Mouse (Mus musculus) stomach, embryonic 15.5 days (tissue): ENCODE results near the gene Trio. TPM values are rescaled to one million over a fixed set of nuclear protein-coding genes. Genes with fewer than 3 reads are reported as not detected.
A peak's percentile ranks its signal among the peaks of the same experiment; 100 is the strongest.

Experiments used
- ATAC-seq: fragments of 200-750 bp; cut with Nextera tagmentation; 2 replicates; pipeline ENCODE4 v1.8.0; 2017; ENCODE audit warnings: low read depth, moderate number of reproducible peaks, moderate TSS enrichment; ENCODE audit not compliant: insufficient read depth, low FRiP score
- H3K27ac ChIP-seq: fragments of 300-500 bp; sonication (generic); 2 replicates; pipeline ENCODE4 v1.5.1; 2015; ENCODE audit warnings: mild to moderate bottlenecking, inconsistent platforms
- H3K27me3 ChIP-seq: fragments of 300-500 bp; sonication (generic); replicated peaks from 2 replicates; pipeline ENCODE4 v1.6.1; 2015; ENCODE audit warnings: inconsistent platforms
- H3K36me3 ChIP-seq: fragments of 300-500 bp; sonication (generic); 2 replicates; pipeline ENCODE4 v1.6.1; 2015; ENCODE audit warnings: inconsistent platforms
- H3K4me1 ChIP-seq: fragments of 300-500 bp; sonication (generic); 2 replicates; pipeline ENCODE4 v1.6.1; 2015; ENCODE audit warnings: inconsistent platforms
- H3K4me2 ChIP-seq: fragments of 300-500 bp; sonication (generic); 2 replicates; pipeline ENCODE4 v1.6.1; 2015; ENCODE audit warnings: mild to moderate bottlenecking, inconsistent platforms
- H3K4me3 ChIP-seq: fragments of 300-500 bp; sonication (generic); replicated peaks from 2 replicates; pipeline ENCODE4 v1.5.1; 2015; ENCODE audit warnings: inconsistent platforms
- H3K9ac ChIP-seq: fragments of 300-500 bp; sonication (generic); 2 replicates; pipeline ENCODE4 v1.6.1; 2015; ENCODE audit warnings: inconsistent platforms
- H3K9me3 ChIP-seq: fragments of 300-500 bp; sonication (generic); 2 replicates; pipeline ENCODE4 v1.6.1; 2016; ENCODE audit warnings: inconsistent platforms
- WGBS: fragments of 180-500 bp; shearing (Covaris S2); methylation state at CpG from one replicate; pipeline ENCODE4 v1.1.7; 2015; 5-methylcytosine and 5-hydroxymethylcytosine counted together
- polyA plus RNA-seq: library from polyadenylated mRNA; unstranded; fragments of >200 nt; fragmentation: Nextera tagmentation; extraction: Ambion mirVana; gene quantifications from 2 replicates; pipeline ENCODE4 v1.2.1, GENCODE M21; 2015

Trio gene
- polyA plus RNA-seq, 1 experiment from 2014 or later = 26.7 TPM

DNA sequence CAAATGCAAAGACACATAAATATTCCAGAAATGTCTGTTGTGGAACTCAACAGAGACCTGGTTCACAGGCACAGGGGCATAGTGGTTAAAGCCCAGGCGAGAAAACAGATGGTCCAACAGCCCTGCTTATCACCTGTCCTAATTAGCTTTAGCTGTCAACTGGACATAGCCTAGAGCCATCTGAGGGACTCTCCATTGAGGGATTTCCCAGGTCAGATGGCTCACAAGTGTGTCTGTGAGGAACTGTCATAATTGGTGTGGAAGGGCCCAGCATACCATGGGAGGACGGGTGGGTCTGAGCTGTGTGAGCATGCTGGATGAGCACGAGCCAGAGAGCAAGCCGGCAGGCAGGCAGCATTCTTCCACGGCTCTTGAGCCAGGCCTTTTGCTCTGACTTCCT is 118.0 kb downstream of the Trio start:
- Histone ChIP-seq H3K27me3 (no peaks in the 10 kb centered on the region), H3K9ac (no peak overlapping the region), H3K4me2 (no peak overlapping the region), H3K4me1 (peaks cover 5% of the 10 kb centered on the region; the same call in 1 of the 2 replicates), H3K4me3 (no peak overlapping the region), H3K9me3 (no peaks in the 10 kb centered on the region), H3K27ac (no peak overlapping the region), H3K36me3 (peaks cover 7% of the 10 kb centered on the region; the same call in 1 of the 2 replicates)
- ATAC-seq = no peak
- 49% methylated on average over 5 of the region's 5 CpGs for WGBS

- no peak overlapping the region for H3K9ac ChIP-seq
- no peaks in the 10 kb centered on the region for H3K27me3 ChIP-seq
- no peak; the same call in 1 of the 2 replicates for ATAC-seq
- 0 out of 2 replicates have a peak, but pooled peaks cover 4% of the 10 kb centered on the region for H3K4me1 ChIP-seq
- H3K36me3 ChIP-seq = peaks cover 11% of the 10 kb centered on the region; the same call in 1 of the 2 replicates
- WGBS = 65% methylated on average over 4 of the region's 4 CpGs
- H3K4me2 ChIP-seq = no peak overlapping the region
- no peaks in the 10 kb centered on the region for H3K9me3 ChIP-seq
- H3K27ac ChIP-seq = no peak overlapping the region
- H3K4me3 ChIP-seq = no peak overlapping the region
These were observed 119.2 kb downstream of the Trio start for GRCm38 (mm10) chr15:27906409-27906808.

- no peaks in the 10 kb centered on the region for H3K27me3 ChIP-seq
- no peak overlapping the region for H3K27ac ChIP-seq
- no peak overlapping the region for H3K4me3 ChIP-seq
- no peak overlapping the region for H3K4me2 ChIP-seq
- WGBS = 73% methylated on average over 6 of the region's 6 CpGs
- peaks cover 11% of the 10 kb centered on the region for H3K36me3 ChIP-seq
- H3K9me3 ChIP-seq = no peaks in the 10 kb centered on the region
- no peak overlapping the region for H3K9ac ChIP-seq
- no peak for ATAC-seq
- H3K4me1 ChIP-seq = 0 out of 2 replicates have a peak, but pooled peaks cover 4% of the 10 kb centered on the region
These were observed 120.3 kb downstream of the Trio start for GRCm38 (mm10) chr15:27905341-27905740.

DNA sequence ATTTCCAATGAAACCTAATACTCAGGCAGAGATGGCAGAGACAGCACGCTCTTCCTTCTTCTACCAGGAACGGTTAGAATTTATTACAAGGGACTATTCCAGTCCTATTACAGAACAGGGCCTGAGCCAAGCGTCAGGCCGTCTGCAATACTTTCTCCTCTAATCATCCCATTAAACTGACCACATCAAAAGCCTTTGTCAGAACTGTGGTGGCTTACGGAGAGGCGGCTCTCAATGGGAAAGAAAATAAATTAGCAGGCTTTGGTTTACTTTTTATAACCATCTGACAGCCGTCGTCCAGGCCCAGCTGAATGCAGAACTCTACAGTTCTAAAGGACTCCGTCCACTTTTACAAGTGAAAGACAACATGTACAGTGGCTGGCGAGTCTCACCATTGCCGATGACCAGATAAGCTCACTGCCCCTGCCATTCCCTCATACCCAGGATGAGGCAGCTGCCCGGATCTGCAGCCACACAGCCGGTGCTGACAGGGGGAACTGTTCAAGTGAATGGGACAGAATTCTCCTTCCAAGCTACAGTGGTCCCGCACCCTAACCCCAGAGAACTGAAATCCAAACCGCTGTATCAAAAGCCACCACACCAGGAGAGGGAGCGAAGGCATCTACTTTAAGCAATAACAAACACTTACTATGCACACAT is 121.2 kb downstream of the Trio start:
- Histone ChIP-seq H3K27ac (no peak overlapping the region), H3K4me3 (no peak overlapping the region), H3K36me3 (peaks cover 14% of the 10 kb centered on the region), H3K27me3 (no peaks in the 10 kb centered on the region), H3K4me1 (0 out of 2 replicates have a peak, but pooled peaks cover 4% of the 10 kb centered on the region), H3K9me3 (no peaks in the 10 kb centered on the region), H3K9ac (no peak overlapping the region), H3K4me2 (no peak overlapping the region)
- no peak for ATAC-seq
- 77% methylated on average over 16 of the region's 16 CpGs for WGBS

- no peaks in the 10 kb centered on the region for H3K27me3 ChIP-seq
- no peak overlapping the region for H3K9ac ChIP-seq
- H3K4me2 ChIP-seq = no peak overlapping the region
- H3K4me3 ChIP-seq = no peak overlapping the region
- WGBS = 88% methylated on average over 15 of the region's 15 CpGs
- ATAC-seq = no peak
- no peaks in the 10 kb centered on the region for H3K4me1 ChIP-seq
- no peaks in the 10 kb centered on the region for H3K9me3 ChIP-seq
- peaks cover 14% of the 10 kb centered on the region for H3K36me3 ChIP-seq
- no peak overlapping the region for H3K27ac ChIP-seq
These were observed 124.4 kb downstream of the Trio start for GRCm38 (mm10) chr15:27901200-27901599.

DNA sequence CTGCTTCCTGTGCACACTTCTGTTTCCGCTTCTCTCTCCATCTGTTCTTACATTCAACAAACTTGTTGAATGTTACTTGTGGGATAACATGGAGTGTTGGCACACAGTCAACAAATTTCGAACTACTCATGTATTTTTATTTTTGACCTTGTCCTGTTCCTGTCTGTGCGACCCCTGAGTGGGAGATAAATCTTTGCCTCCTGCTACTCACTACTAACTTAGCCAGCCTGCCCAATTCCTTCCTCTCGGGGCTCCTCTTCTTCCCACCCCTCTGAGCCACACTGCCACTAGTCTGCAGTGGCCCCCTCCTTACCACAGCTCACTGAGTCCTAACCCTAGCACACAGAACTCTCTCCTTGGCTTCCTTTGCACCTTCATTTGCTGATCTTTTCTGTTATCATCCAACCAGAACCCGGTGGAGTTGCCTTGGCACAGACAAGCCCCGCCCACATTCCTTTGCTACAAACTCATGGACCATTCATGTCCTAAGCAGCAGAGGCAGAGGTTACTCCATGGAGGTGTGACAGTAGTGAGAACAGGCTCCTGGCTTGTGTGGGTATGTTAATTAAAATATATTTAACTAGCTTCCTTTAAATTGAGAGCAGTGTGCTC is 126.7 kb downstream of the Trio start:
- H3K9me3 ChIP-seq = no peaks in the 10 kb centered on the region
- no peak overlapping the region for H3K9ac ChIP-seq
- no peak overlapping the region for H3K27ac ChIP-seq
- peak; percentile 27; the same call in 1 of the 2 replicates for ATAC-seq
- peaks cover 18% of the 10 kb centered on the region for H3K36me3 ChIP-seq
- no peaks in the 10 kb centered on the region for H3K27me3 ChIP-seq
- no peak overlapping the region for H3K4me2 ChIP-seq
- no peak overlapping the region for H3K4me3 ChIP-seq
- no peaks in the 10 kb centered on the region for H3K4me1 ChIP-seq
- WGBS = 61% methylated on average over 6 of the region's 6 CpGs

DNA sequence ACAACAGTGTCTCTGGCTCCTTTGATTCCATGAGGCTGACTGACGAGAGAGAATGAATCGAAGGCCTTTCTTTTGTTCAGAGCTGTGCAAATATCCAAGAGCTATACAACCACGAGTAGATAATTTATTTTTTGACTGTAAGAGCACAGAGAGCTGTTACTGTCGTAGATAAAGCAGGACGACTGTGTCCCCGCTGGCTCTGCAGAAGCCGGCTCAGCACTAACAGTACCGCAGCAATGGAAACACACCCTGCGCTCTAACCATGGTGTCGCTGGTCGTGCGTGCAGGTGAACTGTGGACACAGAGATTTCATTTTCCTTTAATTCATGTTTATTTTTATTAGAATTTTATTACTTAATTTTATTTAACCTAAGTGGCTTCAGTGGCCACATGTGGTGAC is 131.5 kb downstream of the Trio start:
- no peaks in the 10 kb centered on the region for H3K4me1 ChIP-seq
- H3K9me3 ChIP-seq = no peaks in the 10 kb centered on the region
- H3K27me3 ChIP-seq = no peaks in the 10 kb centered on the region
- 77% methylated on average over 12 of the region's 12 CpGs for WGBS
- ATAC-seq = no peak
- no peak overlapping the region for H3K27ac ChIP-seq
- no peak overlapping the region for H3K9ac ChIP-seq
- H3K4me3 ChIP-seq = no peak overlapping the region
- H3K36me3 ChIP-seq = peaks cover 24% of the 10 kb centered on the region
- no peak overlapping the region for H3K4me2 ChIP-seq

DNA sequence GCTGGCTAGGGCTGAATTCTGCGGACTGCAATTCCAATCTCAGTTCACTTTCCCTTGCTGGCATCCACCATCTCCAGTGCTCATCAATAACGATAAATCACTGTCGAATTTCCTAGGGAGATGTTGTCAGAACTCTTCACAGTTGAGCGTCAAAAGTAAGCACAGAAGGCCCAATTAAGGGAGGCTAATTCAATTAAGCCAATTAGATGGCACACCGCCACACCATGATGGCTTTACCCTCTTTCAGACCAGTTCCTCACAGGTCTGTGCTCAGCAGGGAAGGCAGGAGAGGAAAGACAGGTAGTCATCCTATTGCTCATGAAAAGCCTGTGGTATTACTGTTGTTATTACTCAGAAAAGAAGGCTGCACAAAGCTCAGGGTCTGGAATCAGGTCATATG is 133.6 kb downstream of the Trio start:
- Histone ChIP-seq H3K4me3 (no peak overlapping the region), H3K27ac (no peak overlapping the region), H3K4me1 (no peaks in the 10 kb centered on the region), H3K9ac (no peak overlapping the region), H3K4me2 (no peak overlapping the region), H3K9me3 (no peaks in the 10 kb centered on the region), H3K36me3 (peaks cover 35% of the 10 kb centered on the region), H3K27me3 (no peaks in the 10 kb centered on the region)
- 74% methylated on average over 5 of the region's 5 CpGs for WGBS
- ATAC-seq = no peak

GRCm38 (mm10) chr15:27890666-27891065 is 135.0 kb downstream of the Trio start:
- Histone ChIP-seq H3K27ac (no peak overlapping the region), H3K36me3 (peaks cover 42% of the 10 kb centered on the region), H3K4me3 (no peak overlapping the region), H3K4me1 (no peaks in the 10 kb centered on the region), H3K4me2 (no peak overlapping the region), H3K9me3 (no peaks in the 10 kb centered on the region), H3K9ac (no peak overlapping the region), H3K27me3 (no peaks in the 10 kb centered on the region)
- WGBS = 87% methylated on average over 5 of the region's 5 CpGs
- no peak for ATAC-seq

DNA sequence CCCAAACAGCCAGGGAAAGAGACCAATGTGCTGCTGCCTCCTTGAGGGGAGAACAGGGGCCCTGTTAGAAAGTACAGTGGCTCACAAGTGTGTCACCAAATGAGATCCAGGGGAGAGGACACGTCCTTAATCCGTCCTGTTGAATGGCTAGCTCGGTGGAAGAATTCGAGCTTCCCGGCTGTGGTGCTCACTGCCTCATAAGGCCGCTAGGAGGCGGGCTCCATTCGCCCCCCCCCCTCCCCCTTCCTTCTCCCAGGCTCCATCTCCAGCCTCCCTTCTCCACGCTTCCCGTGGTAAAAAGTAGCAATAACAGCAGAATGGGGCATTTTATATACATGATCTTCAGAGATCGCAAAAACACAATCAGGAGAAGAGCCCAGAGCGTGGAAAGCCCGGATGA is 137.5 kb downstream of the Trio start:
- Histone ChIP-seq H3K4me3 (no peak overlapping the region), H3K36me3 (peaks cover 38% of the 10 kb centered on the region), H3K9me3 (no peaks in the 10 kb centered on the region), H3K4me1 (no peaks in the 10 kb centered on the region), H3K4me2 (no peak overlapping the region), H3K27ac (no peak overlapping the region), H3K9ac (no peak overlapping the region), H3K27me3 (no peaks in the 10 kb centered on the region)
- ATAC-seq = no peak
- 69% methylated on average over 13 of the region's 13 CpGs for WGBS

DNA sequence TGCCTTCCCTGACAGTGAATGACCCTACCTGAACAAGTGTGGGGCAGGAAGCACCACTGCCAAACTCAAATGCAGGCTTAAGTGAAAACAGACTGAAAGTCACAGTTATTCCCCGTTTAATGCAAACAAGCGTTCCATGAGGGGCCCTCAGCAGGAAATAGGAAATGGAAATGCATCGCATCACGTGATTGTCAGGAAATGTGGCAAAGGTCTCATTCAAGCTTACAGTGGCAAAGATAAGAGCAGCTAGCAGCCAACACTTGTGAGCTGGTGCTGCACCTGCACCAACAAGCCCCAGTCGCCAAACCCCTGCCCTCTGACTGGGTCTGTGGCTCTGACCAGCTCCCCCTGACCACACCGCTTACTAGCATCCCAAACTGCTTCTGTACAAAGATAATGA is 138.7 kb downstream of the Trio start:
- H3K36me3 ChIP-seq = peaks cover 38% of the 10 kb centered on the region
- ATAC-seq = no peak
- 68% methylated on average over 6 of the region's 6 CpGs for WGBS

GRCm38 (mm10) chr15:27884347-27885250 is 141.0 kb downstream of the Trio start:
- WGBS = 74% methylated on average over 17 of the region's 17 CpGs
- Histone ChIP-seq H3K4me1 (no peaks in the 10 kb centered on the region), H3K27me3 (no peaks in the 10 kb centered on the region), H3K36me3 (peaks cover 19% of the 10 kb centered on the region), H3K9me3 (no peaks in the 10 kb centered on the region), H3K27ac (no peak overlapping the region), H3K4me2 (no peak overlapping the region), H3K9ac (no peak overlapping the region), H3K4me3 (no peak overlapping the region)
- ATAC-seq = no peak

More for the DNA sequence above, 138.7 kb downstream of the Trio start:
- no peak overlapping the region for H3K9ac ChIP-seq
- H3K4me2 ChIP-seq = no peak overlapping the region
- no peak overlapping the region for H3K27ac ChIP-seq
- no peak overlapping the region for H3K4me3 ChIP-seq
- no peaks in the 10 kb centered on the region for H3K27me3 ChIP-seq
- H3K4me1 ChIP-seq = no peaks in the 10 kb centered on the region
- H3K9me3 ChIP-seq = no peaks in the 10 kb centered on the region
